Mouse (Mus musculus) bone marrow macrophage, adult 2 months (primary cell): ENCODE measurements around the gene Lnpep.

Source experiments
- CTCF ChIP-seq: IDR thresholded peaks from 2 replicates; pipeline ENCODE4 v1.5.1; 2012; ENCODE audit warnings: low read depth, mild to moderate bottlenecking, low read length, moderate library complexity
- POLR2A ChIP-seq: IDR thresholded peaks from 2 replicates; pipeline ENCODE4 v1.6.1; 2012; ENCODE audit warnings: mild to moderate bottlenecking, low read depth, low read length, borderline replicate concordance

DNA sequence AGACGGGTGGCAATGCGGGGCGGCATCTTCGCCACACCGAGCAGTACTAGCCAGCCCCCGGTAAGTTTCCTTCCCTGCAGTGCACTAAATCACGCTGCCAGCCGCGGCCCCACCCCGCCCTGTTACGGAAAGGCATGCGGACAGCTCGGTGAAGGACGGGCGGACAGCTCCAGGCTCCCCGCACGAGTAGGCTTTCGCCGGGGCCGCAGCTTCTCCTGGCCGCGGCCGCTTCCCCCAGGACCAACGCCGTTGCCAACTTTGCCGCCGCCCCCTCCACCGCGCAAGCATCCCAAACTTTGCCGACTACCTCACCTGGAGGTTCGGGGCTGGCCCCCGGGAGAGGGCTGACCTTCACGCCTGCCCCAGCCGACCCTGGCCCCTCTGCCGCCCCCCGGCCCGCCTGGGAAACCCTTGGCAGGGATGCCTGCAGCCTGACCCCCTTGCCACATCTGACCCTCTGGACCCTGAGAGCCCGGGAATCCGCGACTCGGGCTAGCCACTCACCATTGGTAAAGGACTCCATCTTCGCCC, 895 bp downstream of the Lnpep start:
- TF ChIP-seq CTCF = no peak
- TF ChIP-seq POLR2A = no peak
